Mouse (Mus musculus) forebrain, embryonic 12.5 days (tissue): Measurements from ENCODE around the gene Zfp644. TPM values are rescaled to one million over a fixed set of nuclear protein-coding genes. Genes with fewer than 3 reads are reported as not detected.
"Not testable (repeated sequence)": the region's sequence is repeated elsewhere in the genome, so short reads cannot be mapped to it uniquely, and the experiment has no call there.

ENCODE experiments used
- ATAC-seq: fragments of 200-750 bp; cut with Nextera tagmentation; 2 replicates; pipeline ENCODE4 v1.8.0; 2017; ENCODE audit warnings: moderate TSS enrichment; ENCODE audit not compliant: low FRiP score
- H3K27ac ChIP-seq: fragments of 300-500 bp; sonication (generic); 2 replicates; pipeline ENCODE4 v1.5.1; 2016; ENCODE audit warnings: mild to moderate bottlenecking
- H3K27me3 ChIP-seq: fragments of 300-500 bp; sonication (generic); 2 replicates; pipeline ENCODE4 v1.6.1; 2016; ENCODE audit warnings: mild to moderate bottlenecking
- H3K36me3 ChIP-seq: fragments of 300-500 bp; sonication (generic); replicated peaks from 2 replicates; pipeline ENCODE4 v1.6.1; 2016; ENCODE audit warnings: mild to moderate bottlenecking
- H3K4me1 ChIP-seq: fragments of 300-500 bp; sonication (generic); 2 replicates; pipeline ENCODE4 v1.6.1; 2016
- H3K4me2 ChIP-seq: fragments of 300-500 bp; sonication (generic); 2 replicates; pipeline ENCODE4 v1.6.1; 2016; ENCODE audit warnings: mild to moderate bottlenecking, moderate library complexity
- H3K4me3 ChIP-seq: fragments of 300-500 bp; sonication (generic); replicated peaks from 2 replicates; pipeline ENCODE4 v1.5.1; 2016; ENCODE audit warnings: mild to moderate bottlenecking
- H3K9ac ChIP-seq: fragments of 300-500 bp; sonication (generic); 2 replicates; pipeline ENCODE4 v1.6.1; 2016; ENCODE audit warnings: mild to moderate bottlenecking
- H3K9me3 ChIP-seq: fragments of 300-500 bp; sonication (generic); 2 replicates; pipeline ENCODE4 v1.6.1; 2016
- WGBS: fragments of 180-500 bp; shearing (Covaris S2); methylation state at CpG from one replicate; pipeline ENCODE4 v1.1.7; 2016; 5-methylcytosine and 5-hydroxymethylcytosine counted together
- polyA plus RNA-seq: library from polyadenylated mRNA; unstranded; fragments of >200 nt; fragmentation: Nextera tagmentation; extraction: Ambion mirVana; gene quantifications from 2 replicates; pipeline ENCODE4 v1.2.1, GENCODE M21; 2016

Zfp644 gene
- polyA plus RNA-seq, 1 experiment from 2014 or later = 90.3 TPM

DNA sequence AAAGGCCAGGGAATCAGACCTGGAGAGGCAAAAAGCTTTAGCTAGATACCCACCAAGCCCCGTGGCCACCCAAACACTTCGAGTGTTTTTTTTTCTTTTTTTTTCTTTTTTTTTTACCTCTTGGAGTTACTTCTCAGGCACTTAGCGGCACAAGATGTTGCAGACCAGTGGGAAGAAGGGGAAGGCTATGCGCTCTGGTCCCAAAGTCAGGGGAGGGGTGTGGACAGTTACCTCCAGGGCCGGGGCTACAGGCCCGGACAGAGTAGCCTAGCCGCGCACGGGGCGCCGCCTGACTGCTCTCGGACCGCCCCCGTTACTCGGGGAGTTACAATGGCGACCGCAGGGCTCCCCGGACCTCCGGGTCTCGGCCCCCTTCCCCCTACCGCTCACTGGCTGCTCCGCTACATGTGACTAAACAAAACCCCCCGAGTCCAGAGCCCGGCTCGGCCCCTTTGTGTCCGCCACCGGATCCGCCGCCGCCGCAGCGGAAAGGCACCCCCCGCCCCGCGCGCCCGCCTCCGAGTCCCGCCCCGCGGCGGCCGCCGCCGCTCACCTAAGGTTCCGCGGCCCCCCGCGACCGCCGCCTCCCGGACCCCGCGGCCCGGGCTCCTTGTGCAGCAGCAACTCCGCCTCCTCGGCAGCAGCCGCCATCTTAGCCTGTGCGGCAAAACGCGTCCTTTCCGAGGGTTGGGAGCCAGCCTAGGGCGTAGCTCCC lies 1.2 kb downstream of the Zfp644 start:
- under 1% methylated on average over 63 of the region's 63 CpGs for WGBS
- ATAC-seq = peak; percentile 90
- H3K36me3 ChIP-seq = peaks cover 7% of the 10 kb centered on the region

DNA sequence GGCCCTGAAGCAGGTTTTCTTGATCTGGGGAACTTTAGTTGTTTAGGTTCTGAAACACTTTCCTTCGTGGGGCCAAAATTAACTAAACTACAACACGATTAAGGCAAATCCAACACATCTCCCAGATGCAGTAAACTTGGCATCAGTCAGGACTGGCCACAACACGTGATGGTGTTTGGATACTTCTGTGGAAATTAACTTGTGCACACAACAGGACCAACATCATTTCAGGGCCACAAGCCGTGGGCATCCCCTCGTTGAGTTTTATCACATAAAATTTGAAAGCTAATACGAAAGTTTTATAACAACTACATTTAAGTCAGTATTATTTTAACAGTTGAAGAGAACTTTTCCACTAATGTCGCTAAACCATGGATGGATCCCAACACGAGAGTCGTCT lies 1.9 kb downstream of the Zfp644 start:
- Histone ChIP-seq H3K36me3 (peaks cover 7% of the 10 kb centered on the region), H3K4me2 (peak overlapping the region; percentile 77), H3K27me3 (no peaks in the 10 kb centered on the region), H3K4me1 (peaks cover 30% of the 10 kb centered on the region), H3K9ac (peak overlapping the region; percentile 96), H3K27ac (peak overlapping the region; percentile 99), H3K9me3 (no peaks in the 10 kb centered on the region), H3K4me3 (peak overlapping the region; percentile 83)
- WGBS = 45% methylated on average over 9 of the region's 9 CpGs
- ATAC-seq = no peak

More for the DNA sequence above, 1.2 kb downstream of the Zfp644 start:
- H3K27ac ChIP-seq = peak overlapping the region; percentile 99
- peak overlapping the region; percentile 77 for H3K4me2 ChIP-seq
- H3K9me3 ChIP-seq = no peaks in the 10 kb centered on the region
- H3K27me3 ChIP-seq = no peaks in the 10 kb centered on the region
- peak overlapping the region; percentile 83 for H3K4me3 ChIP-seq
- H3K4me1 ChIP-seq = peaks cover 30% of the 10 kb centered on the region
- H3K9ac ChIP-seq = peak overlapping the region; percentile 96

DNA sequence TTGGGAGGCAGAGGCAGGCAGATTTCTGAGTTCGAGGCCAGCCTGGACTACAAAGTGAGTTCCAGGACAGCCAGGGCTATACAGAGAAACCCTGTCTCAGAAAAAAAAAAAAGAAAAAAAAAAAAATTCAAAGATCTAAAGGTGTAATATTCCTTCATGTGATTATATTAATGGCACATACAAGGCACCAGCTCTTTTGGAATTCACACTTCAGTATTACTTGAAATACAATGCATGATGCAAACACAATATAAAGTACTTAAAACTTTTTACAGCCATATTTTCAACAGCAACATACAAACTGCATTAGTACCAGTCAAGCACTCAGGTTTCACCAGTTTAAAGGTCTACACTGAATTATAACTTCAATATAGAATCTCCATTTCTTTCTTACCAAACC lies 2.4 kb downstream of the Zfp644 start:
- no peak overlapping the region for H3K27ac ChIP-seq
- H3K9ac ChIP-seq = peak overlapping the region; percentile 96; the same call in 1 of the 2 replicates
- peaks cover 7% of the 10 kb centered on the region for H3K36me3 ChIP-seq
- 100% methylated on average over 1 of the region's 1 CpGs for WGBS
- no peaks in the 10 kb centered on the region for H3K27me3 ChIP-seq
- ATAC-seq = no peak
- no peaks in the 10 kb centered on the region for H3K9me3 ChIP-seq
- H3K4me1 ChIP-seq = peaks cover 30% of the 10 kb centered on the region
- H3K4me3 ChIP-seq = peak overlapping the region; percentile 83
- peak overlapping the region; percentile 77 for H3K4me2 ChIP-seq

DNA sequence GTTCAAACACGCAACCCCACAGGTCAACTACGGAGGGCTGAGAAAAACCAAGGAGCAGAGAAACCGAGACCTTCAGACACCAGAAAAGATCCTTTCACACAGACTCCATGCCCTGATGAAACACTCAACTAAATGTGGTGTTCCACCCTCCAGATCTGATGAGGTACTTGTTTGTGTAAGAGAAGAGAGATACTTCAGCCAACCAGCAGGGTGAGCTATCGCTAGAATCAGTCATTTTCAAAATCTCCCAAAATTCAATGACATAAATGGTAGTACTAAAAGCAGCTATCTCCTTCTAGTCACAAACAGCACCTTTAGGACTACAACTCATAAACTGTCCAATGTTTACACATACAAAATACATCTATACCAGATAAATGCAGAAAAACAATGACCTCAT lies 4.1 kb downstream of the Zfp644 start:
- no peak overlapping the region for H3K4me2 ChIP-seq
- no peak overlapping the region for H3K27ac ChIP-seq
- no peaks in the 10 kb centered on the region for H3K27me3 ChIP-seq
- H3K9me3 ChIP-seq = no peaks in the 10 kb centered on the region
- no peak overlapping the region for H3K4me3 ChIP-seq
- peaks cover 30% of the 10 kb centered on the region for H3K4me1 ChIP-seq
- no peak for ATAC-seq
- H3K36me3 ChIP-seq = peaks cover 7% of the 10 kb centered on the region
- WGBS = 94% methylated on average over 4 of the region's 4 CpGs
- H3K9ac ChIP-seq = no peak overlapping the region

DNA sequence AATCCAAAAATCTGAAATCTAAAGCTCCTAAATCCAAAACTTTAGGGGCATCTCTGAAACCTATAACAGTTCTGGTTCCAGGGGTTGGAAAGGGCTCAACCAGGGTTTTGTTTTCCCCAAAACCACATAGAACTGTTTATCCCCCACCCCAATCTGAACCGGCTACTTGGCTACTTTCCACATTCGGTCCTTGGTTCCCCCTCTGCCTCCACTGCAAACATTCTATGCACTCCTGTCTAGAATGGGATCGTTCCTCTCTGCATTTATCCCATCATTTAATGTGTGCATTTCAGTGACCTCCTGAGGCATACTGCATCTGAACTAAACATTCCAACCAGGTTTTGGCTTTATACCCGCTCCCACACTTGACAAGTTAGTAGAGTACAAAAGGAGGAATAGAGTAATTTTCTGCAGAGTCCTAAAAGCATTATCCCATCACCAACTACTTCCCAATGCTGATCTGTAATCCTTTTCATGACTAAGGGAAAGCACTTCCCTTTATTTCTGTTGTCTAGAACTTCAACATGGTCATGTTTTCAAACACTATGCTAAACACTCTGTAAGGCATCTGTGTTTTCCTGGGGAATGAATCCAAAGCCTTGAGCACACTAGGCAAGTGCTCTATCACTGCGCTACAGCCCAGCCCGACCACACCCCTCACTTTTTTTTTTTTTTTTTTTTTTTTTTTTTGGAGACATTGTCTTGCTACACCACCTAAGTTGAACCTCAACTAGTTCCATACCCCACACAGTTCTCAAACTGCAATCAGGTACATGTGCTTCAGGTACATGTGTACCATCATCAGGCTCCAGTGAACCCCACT lies 16.2 kb downstream of the Zfp644 start:
- no peaks in the 10 kb centered on the region for H3K4me1 ChIP-seq
- H3K4me2 ChIP-seq = no peak overlapping the region
- peaks cover 8% of the 10 kb centered on the region; the same call in 1 of the 2 replicates for H3K36me3 ChIP-seq
- 88% methylated on average over 6 of the region's 6 CpGs for WGBS
- no peaks in the 10 kb centered on the region for H3K27me3 ChIP-seq
- no peaks in the 10 kb centered on the region for H3K9me3 ChIP-seq
- H3K9ac ChIP-seq = no peak overlapping the region
- no peak for ATAC-seq
- H3K27ac ChIP-seq = no peak overlapping the region
- H3K4me3 ChIP-seq = no peak overlapping the region

DNA sequence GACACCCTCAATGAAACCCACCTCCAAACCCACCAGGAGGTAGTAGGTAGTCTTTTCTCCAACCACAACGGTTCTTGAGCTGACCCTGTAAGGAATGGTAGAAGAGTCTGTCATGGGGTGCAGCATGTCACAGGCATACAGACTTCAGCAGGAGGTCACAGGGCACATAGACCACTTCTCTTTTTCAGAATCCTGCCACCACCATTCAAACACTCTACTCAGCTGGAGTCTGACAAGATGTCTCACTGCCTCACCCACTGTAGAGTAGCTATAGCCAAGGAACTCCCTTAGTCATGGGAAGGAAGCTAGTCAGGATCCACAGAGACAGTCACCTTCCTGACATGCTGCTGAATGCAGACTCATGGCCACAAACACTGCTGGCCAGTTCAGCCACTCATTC lies 17.4 kb downstream of the Zfp644 start:
- H3K4me2 ChIP-seq = no peak overlapping the region
- peaks cover 8% of the 10 kb centered on the region; the same call in 1 of the 2 replicates for H3K36me3 ChIP-seq
- H3K4me3 ChIP-seq = no peak overlapping the region
- H3K9ac ChIP-seq = no peak overlapping the region
- H3K9me3 ChIP-seq = no peaks in the 10 kb centered on the region
- no peaks in the 10 kb centered on the region for H3K27me3 ChIP-seq
- no peak overlapping the region for H3K27ac ChIP-seq
- 88% methylated on average over 1 of the region's 1 CpGs for WGBS
- no peak for ATAC-seq
- no peaks in the 10 kb centered on the region for H3K4me1 ChIP-seq

DNA sequence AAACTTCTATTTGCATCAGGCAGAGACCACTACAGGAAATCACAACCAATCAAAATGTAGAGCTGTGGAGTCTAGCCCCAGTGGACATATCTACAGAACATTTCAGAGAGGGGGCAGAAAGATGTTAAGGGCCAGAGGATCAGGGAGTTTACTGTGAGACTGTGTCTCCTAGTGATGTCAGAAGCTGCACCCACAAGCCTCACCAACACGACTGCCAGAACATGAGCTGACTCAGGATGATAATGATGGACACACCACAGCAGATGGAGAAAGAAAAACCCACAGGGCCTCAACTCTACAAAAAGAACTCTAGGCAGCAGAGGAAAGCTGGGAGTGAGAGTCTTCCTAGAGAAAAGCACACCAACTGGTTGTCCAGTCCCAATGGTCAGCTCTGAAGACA lies 18.3 kb downstream of the Zfp644 start:
- not testable (repeated sequence) for H3K27ac ChIP-seq, H3K36me3 ChIP-seq, H3K4me1 ChIP-seq, H3K9me3 ChIP-seq, H3K27me3 ChIP-seq, ATAC-seq, H3K4me2 ChIP-seq, H3K4me3 ChIP-seq, H3K9ac ChIP-seq
- WGBS = 68% methylated on average over 1 of the region's 1 CpGs

DNA sequence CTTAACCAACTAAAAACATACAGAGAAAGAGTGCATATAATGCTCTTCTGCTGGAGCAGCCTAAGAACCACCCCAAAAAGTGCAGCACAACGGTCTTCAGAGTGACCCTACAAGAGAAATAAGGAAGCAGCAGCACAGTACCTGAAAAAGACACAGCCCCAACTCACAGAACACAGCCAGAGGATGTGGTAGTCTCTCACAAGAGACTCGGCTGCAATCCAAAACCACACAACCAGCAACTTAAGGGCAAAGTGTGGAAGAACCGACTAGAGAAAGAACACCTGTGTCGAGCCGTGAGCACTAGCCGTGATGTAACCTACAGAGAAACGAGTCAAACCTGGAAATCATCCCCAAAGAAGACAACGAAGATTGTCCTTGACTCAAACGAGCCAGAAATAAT lies 20.3 kb downstream of the Zfp644 start:
- H3K4me2 ChIP-seq = no peak overlapping the region
- no peak for ATAC-seq
- H3K36me3 ChIP-seq = peaks cover 7% of the 10 kb centered on the region; the same call in 1 of the 2 replicates
- H3K9me3 ChIP-seq = no peaks in the 10 kb centered on the region
- H3K27ac ChIP-seq = no peak overlapping the region
- H3K27me3 ChIP-seq = no peaks in the 10 kb centered on the region
- no peak overlapping the region for H3K9ac ChIP-seq
- no peak overlapping the region for H3K4me3 ChIP-seq
- no peaks in the 10 kb centered on the region; the same call in 1 of the 2 replicates for H3K4me1 ChIP-seq
- 93% methylated on average over 9 of the region's 9 CpGs for WGBS

DNA sequence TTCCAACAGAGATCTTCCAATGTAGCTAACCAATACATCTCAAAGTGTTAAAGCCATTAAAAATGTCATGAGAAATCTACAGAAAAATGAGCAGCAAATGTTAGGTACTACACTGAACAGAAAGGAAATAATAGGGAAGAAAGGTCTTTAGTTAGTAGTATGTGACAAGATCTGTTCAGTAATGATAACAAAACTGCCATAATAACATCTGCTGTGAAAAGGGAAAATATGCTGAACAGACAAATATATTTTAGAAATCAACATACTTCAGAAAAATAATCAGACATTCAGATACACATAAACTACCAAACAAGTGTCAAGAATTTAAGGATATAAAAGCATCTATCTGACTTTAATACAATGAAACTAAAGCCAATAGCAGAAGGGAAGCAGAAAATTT lies 24.5 kb downstream of the Zfp644 start:
- H3K4me2 ChIP-seq = no peak overlapping the region
- H3K9me3 ChIP-seq = no peaks in the 10 kb centered on the region
- peaks cover 20% of the 10 kb centered on the region; the same call in 1 of the 2 replicates for H3K36me3 ChIP-seq
- no peaks in the 10 kb centered on the region for H3K27me3 ChIP-seq
- no peak overlapping the region for H3K9ac ChIP-seq
- no peak overlapping the region for H3K27ac ChIP-seq
- no peak overlapping the region for H3K4me3 ChIP-seq
- H3K4me1 ChIP-seq = no peaks in the 10 kb centered on the region; the same call in 1 of the 2 replicates
- no peak for ATAC-seq

DNA sequence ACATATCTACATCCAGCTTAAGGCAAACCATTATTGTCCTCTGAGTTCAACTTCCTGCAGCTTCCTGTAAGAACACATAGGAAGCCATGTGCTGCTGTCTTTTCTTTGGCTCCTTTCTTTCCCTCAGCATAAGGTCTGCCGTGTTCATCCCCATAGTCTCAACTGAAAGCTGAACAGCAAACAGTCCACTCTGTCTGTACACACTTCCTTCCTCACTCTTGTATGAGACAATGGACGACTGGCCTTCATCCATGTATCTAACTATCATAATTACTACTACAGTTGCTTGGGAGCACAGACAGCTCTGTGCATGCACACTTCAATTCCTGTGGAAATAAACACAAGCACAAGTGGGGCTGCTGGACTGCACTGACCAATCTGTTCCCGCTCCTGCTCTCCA lies 25.2 kb downstream of the Zfp644 start:
- no peak for ATAC-seq
- H3K4me2 ChIP-seq = no peak overlapping the region
- H3K4me1 ChIP-seq = no peaks in the 10 kb centered on the region; the same call in 1 of the 2 replicates
- H3K36me3 ChIP-seq = peaks cover 20% of the 10 kb centered on the region; the same call in 1 of the 2 replicates
- no peak overlapping the region for H3K9ac ChIP-seq
- no peaks in the 10 kb centered on the region for H3K27me3 ChIP-seq
- 91% methylated on average over 3 of the region's 3 CpGs for WGBS
- H3K27ac ChIP-seq = no peak overlapping the region
- no peak overlapping the region for H3K4me3 ChIP-seq
- no peaks in the 10 kb centered on the region for H3K9me3 ChIP-seq

DNA sequence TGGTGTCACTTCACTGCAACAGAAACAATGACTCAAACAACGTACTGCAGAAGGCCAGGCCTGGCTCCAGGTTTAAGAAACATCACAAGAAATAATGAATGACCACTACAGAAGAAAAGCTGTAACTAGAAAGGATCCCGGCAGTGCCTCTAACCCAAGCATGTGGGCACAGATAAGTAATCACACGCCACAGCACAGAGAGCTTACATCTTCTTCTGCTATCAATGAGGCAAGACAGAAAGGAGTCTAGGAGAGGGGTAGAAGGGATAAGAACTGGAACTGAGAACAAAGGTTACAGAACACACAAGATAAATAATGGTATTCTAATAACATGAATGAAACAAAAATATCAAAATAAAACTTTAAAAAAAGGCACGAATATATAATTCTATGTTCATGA lies 32.2 kb downstream of the Zfp644 start:
- WGBS = 91% methylated on average over 4 of the region's 4 CpGs
- Histone ChIP-seq H3K4me1 (no peaks in the 10 kb centered on the region), H3K9ac (no peak overlapping the region), H3K4me3 (no peak overlapping the region), H3K27ac (no peak overlapping the region), H3K36me3 (peaks cover 14% of the 10 kb centered on the region), H3K27me3 (no peaks in the 10 kb centered on the region), H3K9me3 (no peaks in the 10 kb centered on the region), H3K4me2 (no peak overlapping the region)
- no peak for ATAC-seq

DNA sequence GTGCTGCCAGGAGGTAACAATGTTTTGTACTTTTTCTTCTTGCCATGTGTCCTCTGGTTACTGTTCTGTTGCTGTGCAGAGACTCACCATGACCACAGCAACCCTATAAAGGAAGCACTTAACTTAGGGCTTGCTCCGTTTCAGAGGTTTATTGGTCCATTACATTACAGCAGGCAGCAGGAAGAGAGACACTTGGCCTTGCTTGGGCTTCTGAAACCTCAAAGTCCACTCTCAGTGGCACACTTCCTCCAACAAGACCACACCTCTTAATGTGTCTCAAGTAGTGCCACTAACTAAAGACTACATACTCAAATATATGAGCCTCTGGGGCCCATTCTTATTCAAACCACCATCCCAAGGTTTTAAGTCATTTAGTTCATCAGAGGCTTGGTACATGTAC lies 36.2 kb downstream of the Zfp644 start:
- Histone ChIP-seq H3K27ac (no peak overlapping the region), H3K9ac (no peak overlapping the region), H3K9me3 (no peaks in the 10 kb centered on the region), H3K4me2 (no peak overlapping the region), H3K4me1 (peaks cover 3% of the 10 kb centered on the region; the same call in 1 of the 2 replicates), H3K27me3 (no peaks in the 10 kb centered on the region), H3K36me3 (peaks cover 12% of the 10 kb centered on the region), H3K4me3 (no peak overlapping the region)
- no peak for ATAC-seq
- 79% methylated on average over 1 of the region's 1 CpGs for WGBS
